Mouse (Mus musculus) liver, embryonic 13.5 days (tissue): ENCODE data around the gene Fancc. TPM values are rescaled to one million over a fixed set of nuclear protein-coding genes. Genes with fewer than 3 reads are reported as not detected.

Experiments used
- ATAC-seq: fragments of 200-750 bp; cut with Nextera tagmentation; 2 replicates; pipeline ENCODE4 v1.8.0; 2017; ENCODE audit warnings: low read depth, mild to moderate bottlenecking, moderate number of reproducible peaks, moderate library complexity
- DNase-seq: peaks from one replicate; pipeline ENCODE4 v3.0.0; 2022
- H3K27ac ChIP-seq: fragments of 300-500 bp; sonication (generic); 2 replicates; pipeline ENCODE4 v1.5.1; 2015; ENCODE audit warnings: moderate library complexity, mild to moderate bottlenecking, inconsistent platforms
- H3K27me3 ChIP-seq: fragments of 300-500 bp; sonication (generic); 2 replicates; pipeline ENCODE4 v1.6.1; 2015; ENCODE audit warnings: mild to moderate bottlenecking, inconsistent platforms
- H3K36me3 ChIP-seq: fragments of 300-500 bp; sonication (generic); 2 replicates; pipeline ENCODE4 v1.6.1; 2015; ENCODE audit warnings: mild to moderate bottlenecking, inconsistent platforms
- H3K4me1 ChIP-seq: fragments of 300-500 bp; sonication (generic); replicated peaks from 2 replicates; pipeline ENCODE4 v1.6.1; 2015; ENCODE audit warnings: inconsistent platforms
- H3K4me2 ChIP-seq: fragments of 300-500 bp; sonication (generic); 2 replicates; pipeline ENCODE4 v1.6.1; 2015; ENCODE audit warnings: inconsistent platforms, mild to moderate bottlenecking, moderate library complexity
- H3K4me3 ChIP-seq: fragments of 300-500 bp; sonication (generic); replicated peaks from 2 replicates; pipeline ENCODE4 v1.5.1; 2015; ENCODE audit warnings: mild to moderate bottlenecking, inconsistent platforms
- H3K9ac ChIP-seq: fragments of 300-500 bp; sonication (generic); 2 replicates; pipeline ENCODE4 v1.6.1; 2015; ENCODE audit warnings: mild to moderate bottlenecking, inconsistent platforms
- H3K9me3 ChIP-seq: fragments of 300-500 bp; sonication (generic); replicated peaks from 2 replicates; pipeline ENCODE4 v1.6.1; 2016; ENCODE audit warnings: inconsistent platforms
- WGBS: fragments of 180-500 bp; shearing (Covaris S2); methylation state at CpG from one replicate; pipeline ENCODE4 v1.1.7; 2015; ENCODE audit not compliant: insufficient replicate concordance; 5-methylcytosine and 5-hydroxymethylcytosine counted together
- polyA plus RNA-seq: library from polyadenylated mRNA; unstranded; fragments of >200 nt; fragmentation: Nextera tagmentation; extraction: Ambion mirVana; gene quantifications from 2 replicates; pipeline ENCODE4 v1.2.1, GENCODE M21; 2015

The Fancc gene
- polyA plus RNA-seq, 1 experiment from 2014 or later: 9.2 TPM

- Histone ChIP-seq H3K27me3 (no peaks in the 10 kb centered on the region), H3K4me1 (peaks cover 22% of the 10 kb centered on the region), H3K9me3 (no peaks in the 10 kb centered on the region), H3K9ac (no peak overlapping the region), H3K4me3 (no peak overlapping the region), H3K27ac (no peak overlapping the region), H3K4me2 (no peak overlapping the region), H3K36me3 (peaks cover 2% of the 10 kb centered on the region; the same call in 1 of the 2 replicates)
- ATAC-seq (peak; percentile 50; the same call in 1 of the 2 replicates), DNase-seq (peak; percentile 15)
- WGBS: 47% methylated on average over 12 of the region's 12 CpGs
Measured at GRCm38 (mm10) chr13:63313748-63314607, 183.1 kb downstream of the Fancc start.

- 90% methylated on average over 1 of the region's 1 CpGs for WGBS
Measured at GRCm38 (mm10) chr13:63313247-63313646, 183.8 kb downstream of the Fancc start.

GRCm38 (mm10) chr13:63311156-63311555, 185.9 kb downstream of the Fancc start:
- H3K27ac ChIP-seq: no peak overlapping the region

More at GRCm38 (mm10) chr13:63313247-63313646, 183.8 kb downstream of the Fancc start:
- Histone ChIP-seq H3K27ac (no peak overlapping the region), H3K27me3 (no peaks in the 10 kb centered on the region), H3K9me3 (no peaks in the 10 kb centered on the region), H3K36me3 (peaks cover 2% of the 10 kb centered on the region; the same call in 1 of the 2 replicates), H3K4me1 (peaks cover 22% of the 10 kb centered on the region), H3K4me3 (no peak overlapping the region), H3K9ac (no peak overlapping the region), H3K4me2 (no peak overlapping the region)
- no peak for ATAC-seq
- no peak for DNase-seq

GRCm38 (mm10) chr13:63309563-63309962, 187.5 kb downstream of the Fancc start:
- Histone ChIP-seq H3K9ac (no peak overlapping the region), H3K36me3 (no peaks in the 10 kb centered on the region; the same call in 1 of the 2 replicates), H3K4me2 (no peak overlapping the region), H3K27me3 (no peaks in the 10 kb centered on the region), H3K27ac (no peak overlapping the region), H3K4me1 (peaks cover 21% of the 10 kb centered on the region), H3K4me3 (no peak overlapping the region), H3K9me3 (no peaks in the 10 kb centered on the region)
- 63% methylated on average over 3 of the region's 3 CpGs for WGBS
- no peak for ATAC-seq
- no peak for DNase-seq

More at GRCm38 (mm10) chr13:63311156-63311555, 185.9 kb downstream of the Fancc start:
- Histone ChIP-seq H3K4me2 (no peak overlapping the region), H3K9ac (no peak overlapping the region), H3K4me3 (no peak overlapping the region), H3K27me3 (no peaks in the 10 kb centered on the region), H3K36me3 (no peaks in the 10 kb centered on the region), H3K9me3 (no peaks in the 10 kb centered on the region), H3K4me1 (peaks cover 22% of the 10 kb centered on the region)
- ATAC-seq (no peak), DNase-seq (no peak)
- 52% methylated on average over 2 of the region's 2 CpGs for WGBS

- Histone ChIP-seq H3K9me3 (no peaks in the 10 kb centered on the region), H3K27me3 (no peaks in the 10 kb centered on the region), H3K27ac (no peak overlapping the region), H3K4me1 (0 out of 2 replicates have a peak, but pooled peaks cover 4% of the 10 kb centered on the region), H3K4me2 (no peak overlapping the region), H3K36me3 (peaks cover 17% of the 10 kb centered on the region), H3K4me3 (no peak overlapping the region), H3K9ac (no peak overlapping the region)
- 74% methylated on average over 5 of the region's 5 CpGs for WGBS
- ATAC-seq: no peak
- no peak for DNase-seq
Measured at GRCm38 (mm10) chr13:63306768-63307167, 190.3 kb downstream of the Fancc start.

GRCm38 (mm10) chr13:63305160-63306011, 191.7 kb downstream of the Fancc start:
- H3K9me3 ChIP-seq: no peaks in the 10 kb centered on the region
- H3K4me1 ChIP-seq: 0 out of 2 replicates have a peak, but pooled peaks cover 4% of the 10 kb centered on the region
- DNase-seq (no peak), ATAC-seq (0 out of 2 replicates have a peak, but pooled peaks have one; percentile 21)
- H3K9ac ChIP-seq: no peak overlapping the region
- no peak overlapping the region for H3K4me2 ChIP-seq
- H3K4me3 ChIP-seq: no peak overlapping the region
- 73% methylated on average over 16 of the region's 16 CpGs for WGBS
- no peaks in the 10 kb centered on the region for H3K27me3 ChIP-seq
- peaks cover 29% of the 10 kb centered on the region for H3K36me3 ChIP-seq
- H3K27ac ChIP-seq: no peak overlapping the region

GRCm38 (mm10) chr13:63304799-63305159, 192.3 kb downstream of the Fancc start:
- Histone ChIP-seq H3K36me3 (peaks cover 33% of the 10 kb centered on the region), H3K27ac (no peak overlapping the region), H3K4me1 (0 out of 2 replicates have a peak, but pooled peaks cover 4% of the 10 kb centered on the region), H3K9ac (no peak overlapping the region), H3K4me3 (no peak overlapping the region), H3K27me3 (no peaks in the 10 kb centered on the region), H3K4me2 (no peak overlapping the region), H3K9me3 (no peaks in the 10 kb centered on the region)
- no peak for ATAC-seq
- no peak for DNase-seq
- WGBS: 78% methylated on average over 3 of the region's 3 CpGs

- DNase-seq: no peak
- Histone ChIP-seq H3K4me1 (0 out of 2 replicates have a peak, but pooled peaks cover 4% of the 10 kb centered on the region), H3K4me2 (no peak overlapping the region), H3K9ac (no peak overlapping the region), H3K27me3 (no peaks in the 10 kb centered on the region), H3K4me3 (no peak overlapping the region), H3K9me3 (no peaks in the 10 kb centered on the region), H3K27ac (no peak overlapping the region), H3K36me3 (peaks cover 36% of the 10 kb centered on the region)
- no peak for ATAC-seq
- WGBS: 68% methylated on average over 6 of the region's 6 CpGs
Measured at GRCm38 (mm10) chr13:63304124-63304792, 192.8 kb downstream of the Fancc start.

- no peak overlapping the region for H3K9ac ChIP-seq
- ATAC-seq: no peak
- WGBS: 83% methylated on average over 5 of the region's 5 CpGs
- no peak overlapping the region for H3K4me2 ChIP-seq
- H3K36me3 ChIP-seq: peaks cover 53% of the 10 kb centered on the region
- no peak overlapping the region for H3K27ac ChIP-seq
- H3K27me3 ChIP-seq: no peaks in the 10 kb centered on the region
- H3K4me1 ChIP-seq: 0 out of 2 replicates have a peak, but pooled peaks cover 4% of the 10 kb centered on the region
- H3K9me3 ChIP-seq: no peaks in the 10 kb centered on the region
- no peak overlapping the region for H3K4me3 ChIP-seq
- DNase-seq: no peak
Measured at GRCm38 (mm10) chr13:63302381-63302780, 194.7 kb downstream of the Fancc start.

- Histone ChIP-seq H3K27me3 (no peaks in the 10 kb centered on the region), H3K4me2 (no peak overlapping the region), H3K4me1 (0 out of 2 replicates have a peak, but pooled peaks cover 4% of the 10 kb centered on the region), H3K9me3 (no peaks in the 10 kb centered on the region), H3K9ac (no peak overlapping the region), H3K4me3 (no peak overlapping the region), H3K27ac (no peak overlapping the region), H3K36me3 (peaks cover 59% of the 10 kb centered on the region)
- WGBS: 63% methylated on average over 3 of the region's 3 CpGs
- no peak for ATAC-seq
- DNase-seq: no peak
Measured at GRCm38 (mm10) chr13:63301764-63302209, 195.3 kb downstream of the Fancc start.
